Comparison of ENCODE assay signal across 22 mouse cellular contexts in the genomic region with DNA sequence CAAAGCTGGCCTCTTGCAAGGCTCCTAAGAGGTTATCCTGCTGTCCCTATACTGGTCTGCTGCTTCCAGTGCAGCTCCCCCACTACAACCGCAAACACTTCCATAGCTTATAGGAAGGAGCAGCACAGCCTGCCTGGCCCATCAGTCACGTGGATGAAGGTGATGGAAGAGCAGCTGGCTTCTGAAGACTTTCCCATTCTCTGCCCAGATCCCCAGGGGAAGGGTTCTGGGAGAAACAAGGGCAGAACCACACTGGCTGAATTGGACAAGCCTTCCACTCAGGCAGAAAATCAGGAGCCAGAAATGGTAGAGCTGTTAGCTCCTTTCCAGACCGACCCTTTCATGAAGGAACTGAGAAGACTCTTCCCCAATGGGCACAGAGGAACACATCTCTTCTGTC. TPM values are rescaled to one million over a fixed set of nuclear protein-coding genes. Genes with fewer than 3 reads are reported as not detected.
DNase-seq lines count a peak whose midpoint lies in the region; ATAC-seq lines count a peak whose summit lies in the region.
"Had no signal": no experiment of that assay in that cellular context is flagged by ENCODE, and none has a peak within 500 bp of the region (broad histone marks: within the 10 kb centered on the region; RNA-seq: fewer than 3 reads in every experiment).

No protein-coding gene starts in this region.

- H3K4me2 ChIP-seq in hindbrain, embryonic 11.5 days (replicated peaks; ENCODE audit: low read depth, low read length), result no peak overlapping the region
- no peak overlapping the region for H3K4me2 ChIP-seq in hindbrain, embryonic 14.5 days (replicated peaks)
- no peak overlapping the region for H3K4me2 ChIP-seq in neural tube, embryonic 12.5 days (replicated peaks)
- H3K4me2 ChIP-seq in neural tube, embryonic 15.5 days, result no peak overlapping the region
- H3K4me2 ChIP-seq in forebrain, embryonic 16.5 days (ENCODE audit: low read length), result no peak overlapping the region
- H3K4me2 ChIP-seq: heart, embryonic 13.5 days; limb, embryonic 13.5 days; liver, embryonic 12.5 days had no signal

- 0 out of 2 replicates have a peak, but pooled peaks cover 3% of the 10 kb centered on the region for H3K27me3 ChIP-seq in hindbrain, embryonic 11.5 days (ENCODE audit: control insufficient read depth, insufficient read depth, low read length)
- H3K27me3 ChIP-seq in hindbrain, embryonic 14.5 days (ENCODE audit: control insufficient read depth, insufficient read depth, low read length), result no peaks in the 10 kb centered on the region; the same call in 1 of the 2 replicates
- H3K27me3 ChIP-seq in neural tube, embryonic 12.5 days (replicated peaks), result no peaks in the 10 kb centered on the region; the same call in 1 of the 2 replicates
- H3K27me3 ChIP-seq in neural tube, embryonic 15.5 days (replicated peaks), result peaks cover 18% of the 10 kb centered on the region
- no peaks in the 10 kb centered on the region for H3K27me3 ChIP-seq in forebrain, embryonic 16.5 days (replicated peaks; ENCODE audit: control insufficient read depth, insufficient read depth, low read length)

- H3K36me3 ChIP-seq in hindbrain, embryonic 11.5 days (ENCODE audit: control insufficient read depth, insufficient read depth, low read length), result no peaks in the 10 kb centered on the region
- H3K36me3 ChIP-seq in hindbrain, embryonic 14.5 days (replicated peaks; ENCODE audit: control insufficient read depth, insufficient read depth), result peaks cover 7% of the 10 kb centered on the region; the same call in 1 of the 2 replicates
- H3K36me3 ChIP-seq in neural tube, embryonic 12.5 days, result peaks cover 17% of the 10 kb centered on the region
- 0 out of 2 replicates have a peak, but pooled peaks cover 5% of the 10 kb centered on the region for H3K36me3 ChIP-seq in neural tube, embryonic 15.5 days
- H3K36me3 ChIP-seq in forebrain, embryonic 16.5 days (ENCODE audit: control insufficient read depth, insufficient read depth), result no peaks in the 10 kb centered on the region; the same call in 1 of the 2 replicates

- no peak overlapping the region for H3K9ac ChIP-seq in hindbrain, embryonic 11.5 days (ENCODE audit: low read depth, low read length)
- no peak overlapping the region for H3K9ac ChIP-seq in hindbrain, embryonic 14.5 days
- H3K9ac ChIP-seq in neural tube, embryonic 12.5 days, result no peak overlapping the region
- H3K9ac ChIP-seq in neural tube, embryonic 15.5 days (replicated peaks), result no peak overlapping the region
- H3K9ac ChIP-seq in forebrain, embryonic 16.5 days (replicated peaks; ENCODE audit: low read depth, low read length), result no peak overlapping the region
- H3K9ac ChIP-seq: heart, embryonic 13.5 days; limb, embryonic 13.5 days; liver, embryonic 12.5 days had no signal

- no peaks in the 10 kb centered on the region for H3K9me3 ChIP-seq in hindbrain, embryonic 11.5 days (ENCODE audit: control insufficient read depth, low read length)
- no peaks in the 10 kb centered on the region for H3K9me3 ChIP-seq in hindbrain, embryonic 14.5 days (ENCODE audit: control insufficient read depth, low read length)
- no peaks in the 10 kb centered on the region for H3K9me3 ChIP-seq in neural tube, embryonic 12.5 days
- H3K9me3 ChIP-seq in neural tube, embryonic 15.5 days (replicated peaks), result no peaks in the 10 kb centered on the region
- H3K9me3 ChIP-seq in forebrain, embryonic 16.5 days (ENCODE audit: control insufficient read depth, low read length), result no peaks in the 10 kb centered on the region
- H3K9me3 ChIP-seq: embryonic facial prominence, embryonic 10.5 days; heart, embryonic 13.5 days; limb, embryonic 13.5 days; liver, embryonic 12.5 days had no signal

- peak; percentile 33 for DNase-seq in hindbrain, embryonic 11.5 days (ENCODE audit: low spot score)
- DNase-seq in hindbrain, embryonic 14.5 days (ENCODE audit: low spot score), result no peak
- DNase-seq in adrenal gland, postnatal 36 days, result no peak
- no peak for DNase-seq in urinary bladder, postnatal 10 days (ENCODE audit: low spot score)
- no peak for DNase-seq in cerebellum, adult 9-11 months
- DNase-seq: cerebellum, adult 8-10 months; gastrocnemius, postnatal 25 days; heart, adult 18-20 months; heart, postnatal 14 days; layer of hippocampus, postnatal 36 days; lung, postnatal 10 days; right cerebral cortex, adult 18-20 months; thymus, adult 18-20 months; thymus, postnatal 36 days had no signal

- H3K4me3 ChIP-seq in hindbrain, embryonic 11.5 days (ENCODE audit: low read depth, low read length), result no peak overlapping the region
- H3K4me3 ChIP-seq in hindbrain, embryonic 14.5 days (replicated peaks; ENCODE audit: low read length), result no peak overlapping the region
- H3K4me3 ChIP-seq in neural tube, embryonic 12.5 days, result no peak overlapping the region
- H3K4me3 ChIP-seq in neural tube, embryonic 15.5 days (replicated peaks), result no peak overlapping the region
- no peak overlapping the region for H3K4me3 ChIP-seq in forebrain, embryonic 16.5 days (replicated peaks; ENCODE audit: low read length)
- H3K4me3 ChIP-seq: embryonic facial prominence, embryonic 10.5 days; heart, embryonic 13.5 days; limb, embryonic 13.5 days; liver, embryonic 12.5 days had no signal

- peak overlapping the region; percentile 70 for H3K27ac ChIP-seq in hindbrain, embryonic 11.5 days (ENCODE audit: low read depth, low read length)
- H3K27ac ChIP-seq in hindbrain, embryonic 14.5 days, result no peak overlapping the region
- H3K27ac ChIP-seq in neural tube, embryonic 12.5 days, result no peak overlapping the region; the same call in 1 of the 2 replicates
- no peak overlapping the region for H3K27ac ChIP-seq in neural tube, embryonic 15.5 days (replicated peaks)
- H3K27ac ChIP-seq in forebrain, embryonic 16.5 days (ENCODE audit: low read length), result 0 out of 2 replicates have a peak overlapping the region, but pooled peaks have one; percentile 36
- H3K27ac ChIP-seq: embryonic facial prominence, embryonic 10.5 days; heart, embryonic 13.5 days; limb, embryonic 13.5 days had no signal

- H3K4me1 ChIP-seq in hindbrain, embryonic 11.5 days (replicated peaks; ENCODE audit: control insufficient read depth, insufficient read depth, low read length), result no peaks in the 10 kb centered on the region; the same call in 1 of the 2 replicates
- 0 out of 2 replicates have a peak, but pooled peaks cover 5% of the 10 kb centered on the region for H3K4me1 ChIP-seq in hindbrain, embryonic 14.5 days (replicated peaks; ENCODE audit: control insufficient read depth, insufficient read depth, low read length)
- peaks cover 33% of the 10 kb centered on the region for H3K4me1 ChIP-seq in neural tube, embryonic 12.5 days
- H3K4me1 ChIP-seq in neural tube, embryonic 15.5 days, result peaks cover 7% of the 10 kb centered on the region; the same call in 1 of the 2 replicates
- H3K4me1 ChIP-seq in forebrain, embryonic 16.5 days (replicated peaks; ENCODE audit: control insufficient read depth, insufficient read depth, low read length), result peaks cover 48% of the 10 kb centered on the region

- WGBS in hindbrain, embryonic 11.5 days, result 19% methylated on average over 3 of the region's 3 CpGs
- WGBS in hindbrain, embryonic 14.5 days, result 23% methylated on average over 3 of the region's 3 CpGs
- WGBS in neural tube, embryonic 12.5 days, result 9% methylated on average over 3 of the region's 3 CpGs
- WGBS in neural tube, embryonic 15.5 days, result 30% methylated on average over 3 of the region's 3 CpGs
- 10% methylated on average over 3 of the region's 3 CpGs for WGBS in forebrain, embryonic 16.5 days

- ATAC-seq in hindbrain, embryonic 11.5 days (ENCODE audit: low FRiP score), result peak; percentile 12; the same call in 1 of the 2 replicates
- no peak for ATAC-seq in hindbrain, embryonic 14.5 days (ENCODE audit: low FRiP score)
- 0 out of 2 replicates have a peak, but pooled peaks have one; percentile 12 for ATAC-seq in neural tube, embryonic 12.5 days (ENCODE audit: low FRiP score, low read depth)
- no peak for ATAC-seq in neural tube, embryonic 15.5 days (ENCODE audit: low FRiP score)
- ATAC-seq in forebrain, embryonic 16.5 days, result no peak
- ATAC-seq: intestine, postnatal 0 days; liver, embryonic 12.5 days had no signal

RNA-seq across cellular contexts. Expression of a gene that starts 16.2 kb away (rescaled TPM):
- 35.5 and 37.8 TPM in 2 replicates for polyA plus RNA-seq in hindbrain, embryonic 11.5 days (2014; fragmentation: Nextera tagmentation; extraction: Ambion mirVana)
- polyA plus RNA-seq in hindbrain, embryonic 14.5 days (2014; fragmentation: Nextera tagmentation; extraction: Ambion mirVana), result 19.3 and 19.6 TPM in 2 replicates
- 56.2 and 58.0 TPM in 2 replicates for polyA plus RNA-seq in neural tube, embryonic 12.5 days (2016; fragmentation: Nextera tagmentation; extraction: Ambion mirVana)
- polyA plus RNA-seq in neural tube, embryonic 15.5 days (2015; fragmentation: Nextera tagmentation; extraction: Ambion mirVana), result 19.3 and 19.4 TPM in 2 replicates
- polyA plus RNA-seq in forebrain, embryonic 16.5 days (2015; fragmentation: Nextera tagmentation; extraction: Ambion mirVana), result 50.1 and 57.6 TPM in 2 replicates
- total RNA-seq in adrenal gland, postnatal 36 days (2021), result 10 to 100 TPM; 55.6 to 57.7 TPM

Comparison
In these comparisons a context has a peak if more than half of its experiments do, and no peak if none do; other contexts are left out.
1. ATAC-seq: peak in hindbrain, embryonic 11.5 days (single experiment) and neural tube, embryonic 12.5 days (single experiment); none in hindbrain, embryonic 14.5 days (single experiment), neural tube, embryonic 15.5 days (single experiment) and forebrain, embryonic 16.5 days (single experiment).
2. H3K27ac ChIP-seq: peak in hindbrain, embryonic 11.5 days (single experiment) and forebrain, embryonic 16.5 days (single experiment); none in hindbrain, embryonic 14.5 days (single experiment), neural tube, embryonic 12.5 days (single experiment) and neural tube, embryonic 15.5 days (single experiment).